Mouse (Mus musculus): Measurements from ENCODE around the gene Angptl8.
A peak's percentile ranks its signal among the peaks of the same experiment; 100 is the strongest.
"Not testable (repeated sequence)": the region's sequence is repeated elsewhere in the genome, so short reads cannot be mapped to it uniquely, and the experiment has no call there.

Angptl8 gene

GRCm38 (mm10) chr9:21849691-21850677, 14.7 kb downstream of the Angptl8 start:
- DNase-seq, result no peak

- no peak for DNase-seq
Observed at GRCm38 (mm10) chr9:21851084-21851483, 15.8 kb downstream of the Angptl8 start.

- peak; percentile 91 for DNase-seq
Observed at GRCm38 (mm10) chr9:21852128-21853091, 17.1 kb downstream of the Angptl8 start, which contains the start of gene Dock6. Dock6 (minus strand) TSS chr9:21852635.

GRCm38 (mm10) chr9:21853961-21854360, 18.7 kb downstream of the Angptl8 start:
- no peak for DNase-seq

GRCm38 (mm10) chr9:21854894-21855293, 19.6 kb downstream of the Angptl8 start:
- DNase-seq, result no peak

- no peak for DNase-seq
Observed at GRCm38 (mm10) chr9:21857501-21857900, 22.2 kb downstream of the Angptl8 start.

- no peak for DNase-seq
Observed at GRCm38 (mm10) chr9:21858084-21858483, 22.8 kb downstream of the Angptl8 start.

- no peak for DNase-seq
Observed at GRCm38 (mm10) chr9:21859606-21860005, 24.3 kb downstream of the Angptl8 start.

GRCm38 (mm10) chr9:21860349-21860748, 25.0 kb downstream of the Angptl8 start:
- DNase-seq, result not testable (repeated sequence)

GRCm38 (mm10) chr9:21862181-21862580, 26.9 kb downstream of the Angptl8 start:
- no peak for DNase-seq

GRCm38 (mm10) chr9:21865673-21866398, 30.5 kb downstream of the Angptl8 start:
- DNase-seq, result no peak

GRCm38 (mm10) chr9:21866641-21867040, 31.3 kb downstream of the Angptl8 start:
- DNase-seq, result no peak

- DNase-seq, result no peak
Observed at GRCm38 (mm10) chr9:21867726-21868125, 32.4 kb downstream of the Angptl8 start.

- DNase-seq, result peak; percentile 19 to 34
Observed at GRCm38 (mm10) chr9:21869290-21869689, 34.0 kb downstream of the Angptl8 start.

GRCm38 (mm10) chr9:21870879-21871524, 35.7 kb downstream of the Angptl8 start:
- DNase-seq, result peak; percentile 59 to 61

- DNase-seq, result no peak
Observed at GRCm38 (mm10) chr9:21872204-21872603, 36.9 kb downstream of the Angptl8 start.

- no peak for DNase-seq
Observed at GRCm38 (mm10) chr9:21876601-21877000, 41.3 kb downstream of the Angptl8 start.

All from B cell, adult 2 months (primary cell).